ENCODE assay signal across 13 mouse cellular contexts in genomic region chr8:61273307-61274221, GRCm38 (mm10). TPM values are rescaled to one million over a fixed set of nuclear protein-coding genes. Genes with fewer than 3 reads are reported as not detected.
A peak's percentile ranks its signal among the peaks of the same experiment; 100 is the strongest.
DNase-seq lines count a peak whose midpoint lies in the region; ATAC-seq and TF ChIP-seq lines count a peak whose summit lies in the region.
"Had no signal": no experiment of that assay in that cellular context is flagged by ENCODE, and none has a peak within 500 bp of the region (broad histone marks: within the 10 kb centered on the region; RNA-seq: fewer than 3 reads in every experiment).

No protein-coding gene starts in this region.

- TF ChIP-seq CTCF in liver, postnatal 0 days (IDR thresholded peaks at IDR 0.05; ENCODE audit: low read depth), result no peak

- no peaks in the 10 kb centered on the region for H3K27me3 ChIP-seq in liver, postnatal 0 days (ENCODE audit: insufficient read depth, low read length)
- H3K27me3 ChIP-seq in liver, embryonic 11.5 days (replicated peaks; ENCODE audit: control insufficient read depth, insufficient read depth, low read length), result no peaks in the 10 kb centered on the region
- no peaks in the 10 kb centered on the region for H3K27me3 ChIP-seq in intestine, embryonic 16.5 days (replicated peaks; ENCODE audit: control insufficient read depth, insufficient read depth, low read length)
- H3K27me3 ChIP-seq in kidney, embryonic 15.5 days, result no peaks in the 10 kb centered on the region
- H3K27me3 ChIP-seq in stomach, embryonic 15.5 days (replicated peaks), result no peaks in the 10 kb centered on the region
- H3K27me3 ChIP-seq: limb, embryonic 13.5 days; neural tube, embryonic 15.5 days had no signal

- no peak overlapping the region for H3K9ac ChIP-seq in liver, postnatal 0 days (replicated peaks)
- H3K9ac ChIP-seq in liver, embryonic 11.5 days (ENCODE audit: low read depth, low read length), result no peak overlapping the region
- 0 out of 2 replicates have a peak overlapping the region, but pooled peaks have one; percentile 16 for H3K9ac ChIP-seq in intestine, embryonic 16.5 days (ENCODE audit: low read depth, low read length)
- H3K9ac ChIP-seq in kidney, embryonic 15.5 days, result no peak overlapping the region
- no peak overlapping the region for H3K9ac ChIP-seq in stomach, embryonic 15.5 days
- H3K9ac ChIP-seq: limb, embryonic 13.5 days; neural tube, embryonic 15.5 days had no signal

- H3K4me2 ChIP-seq in liver, postnatal 0 days (ENCODE audit: low read depth, low read length), result peak overlapping the region; percentile 40
- no peak overlapping the region for H3K4me2 ChIP-seq in liver, embryonic 11.5 days
- peak overlapping the region; percentile 48 for H3K4me2 ChIP-seq in intestine, embryonic 16.5 days (ENCODE audit: low read depth, low read length)
- H3K4me2 ChIP-seq in kidney, embryonic 15.5 days, result peak overlapping the region; percentile 39
- H3K4me2 ChIP-seq in stomach, embryonic 15.5 days, result no peak overlapping the region
- H3K4me2 ChIP-seq: limb, embryonic 13.5 days; neural tube, embryonic 15.5 days had no signal

- 63% methylated on average over 17 of the region's 17 CpGs for WGBS in liver, postnatal 0 days (ENCODE audit: insufficient replicate concordance)
- 79% methylated on average over 17 of the region's 17 CpGs for WGBS in liver, embryonic 11.5 days
- 50% methylated on average over 17 of the region's 17 CpGs for WGBS in intestine, embryonic 16.5 days
- 53% methylated on average over 17 of the region's 17 CpGs for WGBS in kidney, embryonic 15.5 days
- WGBS in stomach, embryonic 15.5 days, result 47% methylated on average over 17 of the region's 17 CpGs

- ATAC-seq in liver, postnatal 0 days, result no peak
- ATAC-seq in liver, embryonic 11.5 days (replicated peaks; ENCODE audit: low FRiP score), result no peak
- ATAC-seq in intestine, embryonic 16.5 days, result peak; percentile 89
- peak; percentile 50 for ATAC-seq in kidney, embryonic 15.5 days (replicated peaks; ENCODE audit: low FRiP score)
- no peak for ATAC-seq in stomach, embryonic 15.5 days (ENCODE audit: insufficient read depth, low FRiP score, low read depth)

- no peak for TF ChIP-seq EP300 in liver, postnatal 0 days (IDR thresholded peaks at IDR 0.05; ENCODE audit: low read depth)

- H3K9me3 ChIP-seq in liver, postnatal 0 days (ENCODE audit: low read length), result no peaks in the 10 kb centered on the region
- H3K9me3 ChIP-seq in liver, embryonic 11.5 days (ENCODE audit: control insufficient read depth, low read length), result no peaks in the 10 kb centered on the region
- no peaks in the 10 kb centered on the region for H3K9me3 ChIP-seq in intestine, embryonic 16.5 days (ENCODE audit: control insufficient read depth, low read length)
- H3K9me3 ChIP-seq in kidney, embryonic 15.5 days (replicated peaks), result no peaks in the 10 kb centered on the region
- H3K9me3 ChIP-seq in stomach, embryonic 15.5 days, result no peaks in the 10 kb centered on the region
- H3K9me3 ChIP-seq: hindbrain, embryonic 10.5 days; limb, embryonic 13.5 days; neural tube, embryonic 15.5 days had no signal

- H3K36me3 ChIP-seq in liver, postnatal 0 days (replicated peaks; ENCODE audit: insufficient read depth, low read length), result no peaks in the 10 kb centered on the region
- H3K36me3 ChIP-seq in liver, embryonic 11.5 days (ENCODE audit: control insufficient read depth, insufficient read depth, low read length), result no peaks in the 10 kb centered on the region
- no peaks in the 10 kb centered on the region for H3K36me3 ChIP-seq in intestine, embryonic 16.5 days (ENCODE audit: control insufficient read depth, insufficient read depth, low read length)
- no peaks in the 10 kb centered on the region for H3K36me3 ChIP-seq in kidney, embryonic 15.5 days
- H3K36me3 ChIP-seq in stomach, embryonic 15.5 days, result no peaks in the 10 kb centered on the region
- H3K36me3 ChIP-seq: limb, embryonic 13.5 days; neural tube, embryonic 15.5 days had no signal

- H3K27ac ChIP-seq in liver, postnatal 0 days (ENCODE audit: low read depth), result no peak overlapping the region
- no peak overlapping the region for H3K27ac ChIP-seq in liver, embryonic 11.5 days (ENCODE audit: low read depth, low read length)
- peak overlapping the region; percentile 80 for H3K27ac ChIP-seq in intestine, embryonic 16.5 days (ENCODE audit: low read length)
- peak overlapping the region; percentile 90 for H3K27ac ChIP-seq in kidney, embryonic 15.5 days
- 0 out of 2 replicates have a peak overlapping the region, but pooled peaks have one; percentile 4 for H3K27ac ChIP-seq in stomach, embryonic 15.5 days
- H3K27ac ChIP-seq: neural tube, embryonic 15.5 days had no signal

- H3K4me1 ChIP-seq in liver, postnatal 0 days (ENCODE audit: insufficient read depth), result peaks cover 17% of the 10 kb centered on the region
- peaks cover 15% of the 10 kb centered on the region for H3K4me1 ChIP-seq in liver, embryonic 11.5 days (replicated peaks; ENCODE audit: control insufficient read depth, insufficient read depth, low read length)
- H3K4me1 ChIP-seq in intestine, embryonic 16.5 days (ENCODE audit: control insufficient read depth, insufficient read depth, low read length), result peaks cover 40% of the 10 kb centered on the region
- peaks cover 86% of the 10 kb centered on the region for H3K4me1 ChIP-seq in kidney, embryonic 15.5 days
- H3K4me1 ChIP-seq in stomach, embryonic 15.5 days, result peaks cover 43% of the 10 kb centered on the region

- DNase-seq in liver, postnatal 0 days, result no peak
- DNase-seq in liver, embryonic 11.5 days (ENCODE audit: low spot score), result no peak
- DNase-seq in c-Kit-positive CD71-positive TER-119-positive erythroid progenitor cells, embryonic 14.5 days (ENCODE audit: low spot score), result no peak
- DNase-seq in thymus, postnatal 36 days, result no peak
- DNase-seq: adrenal gland, postnatal 14 days; cerebellum, postnatal 25 days; spleen, adult 18-20 months had no signal

- no peak overlapping the region for H3K4me3 ChIP-seq in liver, postnatal 0 days (ENCODE audit: low read depth, low read length)
- no peak overlapping the region for H3K4me3 ChIP-seq in liver, embryonic 11.5 days (ENCODE audit: low read depth, low read length)
- 0 out of 2 replicates have a peak overlapping the region, but pooled peaks have one; percentile 12 for H3K4me3 ChIP-seq in intestine, embryonic 16.5 days (ENCODE audit: low read length)
- no peak overlapping the region for H3K4me3 ChIP-seq in kidney, embryonic 15.5 days (replicated peaks)
- no peak overlapping the region for H3K4me3 ChIP-seq in stomach, embryonic 15.5 days (replicated peaks)
- H3K4me3 ChIP-seq: hindbrain, embryonic 10.5 days; limb, embryonic 13.5 days; neural tube, embryonic 15.5 days had no signal

RNA-seq across cellular contexts. Expression of gene Sh3rf1, which starts 49.9 kb away (rescaled TPM):
- polyA plus RNA-seq in liver, postnatal 0 days (2015; fragmentation: Nextera tagmentation; extraction: Ambion mirVana), result 0.97 and 1.6 TPM in 2 replicates
- 6.7 and 7.1 TPM in 2 replicates for polyA plus RNA-seq in liver, embryonic 11.5 days (2014; fragmentation: Nextera tagmentation; extraction: Ambion mirVana)
- 11.0 and 12.1 TPM in 2 replicates for polyA plus RNA-seq in intestine, embryonic 16.5 days (2015; fragmentation: Nextera tagmentation; extraction: Ambion mirVana)
- 21.4 and 22.4 TPM in 2 replicates for polyA plus RNA-seq in kidney, embryonic 15.5 days (2015; fragmentation: Nextera tagmentation; extraction: Ambion mirVana)
- polyA plus RNA-seq in stomach, embryonic 15.5 days (2015; fragmentation: Nextera tagmentation; extraction: Ambion mirVana), result 11.0 and 11.4 TPM in 2 replicates

Comparison
In these comparisons a context has a peak if more than half of its experiments do, and no peak if none do; other contexts are left out.
1. H3K4me2 ChIP-seq: peak in liver, postnatal 0 days (single experiment), intestine, embryonic 16.5 days (single experiment) and kidney, embryonic 15.5 days (single experiment); none in liver, embryonic 11.5 days (single experiment) and stomach, embryonic 15.5 days (single experiment).
2. ATAC-seq: peak in intestine, embryonic 16.5 days (single experiment) and kidney, embryonic 15.5 days (single experiment); none in liver, postnatal 0 days (single experiment), liver, embryonic 11.5 days (single experiment) and stomach, embryonic 15.5 days (single experiment).
3. H3K27ac ChIP-seq: peak in intestine, embryonic 16.5 days (single experiment), kidney, embryonic 15.5 days (single experiment) and stomach, embryonic 15.5 days (single experiment); none in liver, postnatal 0 days (single experiment) and liver, embryonic 11.5 days (single experiment).